Mouse (Mus musculus) urinary bladder, adult 2 months (tissue): ENCODE measurements around the gene Mfap1a. TPM values are rescaled to one million over a fixed set of nuclear protein-coding genes. Genes with fewer than 3 reads are reported as not detected.
"Not testable (repeated sequence)": the region's sequence is repeated elsewhere in the genome, so short reads cannot be mapped to it uniquely, and the experiment has no call there.

Experiments
- DNase-seq: peaks from one replicate; pipeline ENCODE4 v3.0.0; 2022; ENCODE audit warnings: low spot score
- polyA plus RNA-seq: library from polyadenylated mRNA; depleted of rRNA; stranded (reverse); fragments of >200 nt; gene quantifications from 2 replicates; pipeline ENCODE4 v1.2.3, GENCODE M21; 2012; rRNA removed

Gene Mfap1a
- 14.4 and 21.3 TPM in 2 replicates for polyA plus RNA-seq

DNA sequence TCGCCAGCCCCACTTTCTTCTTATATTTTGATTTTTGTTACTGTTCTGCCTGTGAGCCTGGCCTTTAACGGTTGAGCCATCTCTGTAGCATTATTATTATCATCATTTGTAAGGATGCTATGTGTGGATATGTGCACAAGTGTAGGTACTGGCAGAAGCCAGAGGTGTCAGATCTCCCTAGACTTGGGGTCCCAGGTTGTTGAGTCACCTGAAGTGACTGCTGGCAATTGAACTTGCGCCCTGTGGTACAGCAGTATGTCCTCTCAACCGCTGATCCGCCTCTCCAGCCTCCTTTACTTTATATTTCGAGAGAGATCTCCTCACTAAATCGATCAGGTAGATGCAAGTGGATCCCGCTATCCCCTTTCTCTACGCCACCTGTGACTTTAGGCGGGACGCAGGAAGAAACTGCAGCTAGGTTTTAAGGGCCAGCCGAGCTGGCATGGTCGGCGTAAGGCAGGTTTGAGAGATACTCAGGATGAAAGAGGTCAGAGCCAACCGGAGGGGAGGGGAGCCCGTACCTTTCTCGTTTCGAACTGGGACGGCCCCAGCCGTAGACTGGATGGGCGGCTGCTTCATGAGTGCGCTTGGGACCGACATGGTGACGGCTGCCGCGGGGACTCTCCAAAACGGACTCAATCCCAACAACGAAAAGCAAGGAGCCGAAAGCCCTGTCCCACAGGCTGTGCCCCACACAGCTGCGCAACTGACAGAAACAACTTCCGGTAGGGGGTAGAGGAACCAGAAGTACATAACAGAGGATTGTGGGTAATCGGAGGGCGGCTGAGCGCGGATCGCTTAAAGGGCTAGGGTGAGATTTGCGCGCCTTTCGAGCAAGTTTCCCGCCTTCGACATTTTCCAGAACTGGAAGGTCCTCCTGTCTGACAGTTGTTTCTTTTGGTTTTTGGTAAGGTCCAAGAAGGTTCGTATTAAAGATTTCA is at the start of gene Mfap1a, which contains the start of gene Wdr76:
TSS of gene Mfap1a (minus strand) at position 724 of the 941 bp plus-strand sequence.
TSS of gene Wdr76 (plus strand) at position 782 of the 941 bp plus-strand sequence.
- peak; percentile 65 for DNase-seq

DNA sequence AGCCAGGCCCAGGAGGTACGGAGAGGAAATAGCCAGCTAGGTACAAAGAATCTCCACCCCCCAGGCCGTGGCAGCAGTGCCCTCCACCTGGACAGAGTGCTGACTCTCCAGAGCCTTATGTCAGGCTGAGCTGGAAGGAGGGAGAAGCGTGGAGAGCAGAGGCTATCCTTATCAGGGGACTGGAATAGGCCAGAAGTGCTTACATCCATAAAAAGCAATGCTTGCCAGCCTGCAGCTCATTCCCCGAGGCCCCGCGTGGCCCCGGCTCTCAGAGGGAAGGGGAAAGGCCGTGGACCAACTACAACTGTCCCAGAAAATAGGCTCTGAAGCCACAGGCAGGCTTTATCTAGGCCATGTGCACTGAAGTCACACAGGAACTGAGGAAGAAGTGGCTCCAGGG is 44.8 kb upstream of the Mfap1a start:
- DNase-seq: no peak

DNA sequence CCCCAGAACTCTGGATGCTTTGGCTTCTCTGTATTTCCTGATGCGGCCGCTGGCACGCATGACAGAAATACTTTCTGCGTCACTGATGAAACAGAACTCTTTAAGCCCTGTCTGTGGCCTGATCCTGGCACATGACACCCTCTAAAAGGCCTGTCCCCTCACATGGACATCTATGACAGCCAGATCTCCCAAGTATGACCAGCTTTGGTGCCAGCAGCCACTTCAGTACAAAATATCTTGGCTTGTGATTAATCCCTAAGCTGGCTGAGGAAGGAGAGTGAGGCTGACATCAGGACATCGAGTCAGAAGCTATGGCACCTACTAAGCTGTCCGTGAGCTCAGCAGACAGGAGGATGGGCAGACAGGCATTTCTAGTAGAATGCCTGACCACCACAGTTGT is 43.2 kb upstream of the Mfap1a start:
- no peak for DNase-seq

DNA sequence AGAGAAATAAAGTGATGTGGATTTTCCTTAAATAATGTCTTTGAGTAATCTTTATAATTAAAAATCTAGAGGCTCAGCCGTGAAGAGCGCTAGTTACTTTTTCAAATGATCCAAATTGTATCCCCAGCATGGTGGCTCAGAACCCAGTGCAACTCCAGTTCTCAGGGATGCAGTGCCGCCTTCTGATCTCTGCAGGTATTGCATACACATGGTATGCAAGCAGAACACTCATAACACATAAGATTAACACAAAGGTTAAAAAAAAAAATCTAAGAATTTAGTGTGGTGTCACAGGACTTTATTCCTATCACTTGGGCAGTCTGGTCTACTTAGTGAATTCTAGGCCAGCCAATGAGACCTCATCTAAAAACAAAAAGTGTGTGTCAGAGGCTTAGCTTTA is 38.4 kb upstream of the Mfap1a start:
- DNase-seq: no peak

DNA sequence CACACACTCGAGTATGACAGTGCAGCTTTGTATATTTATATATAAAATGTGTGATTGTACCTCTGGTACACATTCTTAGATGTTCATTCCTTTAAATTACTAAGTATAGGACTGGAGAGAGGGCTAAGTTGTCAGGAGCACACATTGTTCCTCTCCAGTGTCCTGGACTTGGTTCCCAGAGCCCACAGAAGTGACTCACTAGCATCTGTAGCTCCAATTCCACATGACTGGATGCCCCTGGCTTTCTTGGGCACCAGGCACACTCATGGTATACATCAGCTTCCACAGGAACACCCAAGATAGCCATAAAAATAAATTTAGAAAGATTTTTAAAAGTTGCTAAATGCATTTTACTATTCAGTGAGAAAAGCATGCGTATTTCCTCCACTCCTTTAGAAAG is 18.6 kb upstream of the Mfap1a start:
- no peak for DNase-seq

DNA sequence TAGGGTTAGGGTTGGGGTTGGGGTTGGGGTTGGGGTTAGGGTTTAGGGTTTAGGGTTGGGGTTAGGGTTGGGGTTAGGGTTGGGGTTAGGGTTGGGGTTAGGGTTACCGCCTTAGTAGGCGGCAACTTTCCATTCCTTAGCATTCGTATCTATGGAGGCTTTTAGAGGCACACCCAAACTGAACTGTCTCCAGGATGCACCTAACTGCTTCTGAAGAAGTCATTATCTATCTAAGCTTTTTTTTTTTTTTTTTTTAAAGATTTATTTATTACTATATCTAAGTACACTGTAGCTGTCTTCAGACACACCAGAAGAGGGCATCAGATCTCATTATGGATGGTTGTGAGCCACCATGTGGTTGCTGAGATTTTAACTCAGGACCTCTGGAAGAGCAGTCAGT is 16.4 kb upstream of the Mfap1a start:
- not testable (repeated sequence) for DNase-seq

DNA sequence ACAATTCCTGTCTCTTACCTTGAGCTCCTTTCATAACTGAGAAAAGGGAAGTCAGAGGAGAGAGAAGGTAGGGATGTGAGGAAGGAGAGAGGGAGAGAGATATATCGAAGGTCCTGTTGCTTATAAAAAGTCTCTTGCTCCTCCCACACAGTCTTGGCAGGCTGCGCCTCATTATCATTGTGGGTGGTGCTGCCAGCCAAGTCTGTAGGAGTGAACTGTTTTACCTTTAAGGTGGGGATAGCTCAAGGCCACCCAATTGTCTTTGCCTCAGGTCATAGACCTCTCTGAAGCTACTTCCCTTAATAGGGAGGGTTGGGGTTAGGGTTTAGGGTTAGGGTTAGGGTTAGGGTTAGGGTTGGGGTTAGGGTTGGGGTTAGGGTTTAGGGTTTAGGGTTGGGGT is 15.5 kb upstream of the Mfap1a start:
- no peak for DNase-seq

DNA sequence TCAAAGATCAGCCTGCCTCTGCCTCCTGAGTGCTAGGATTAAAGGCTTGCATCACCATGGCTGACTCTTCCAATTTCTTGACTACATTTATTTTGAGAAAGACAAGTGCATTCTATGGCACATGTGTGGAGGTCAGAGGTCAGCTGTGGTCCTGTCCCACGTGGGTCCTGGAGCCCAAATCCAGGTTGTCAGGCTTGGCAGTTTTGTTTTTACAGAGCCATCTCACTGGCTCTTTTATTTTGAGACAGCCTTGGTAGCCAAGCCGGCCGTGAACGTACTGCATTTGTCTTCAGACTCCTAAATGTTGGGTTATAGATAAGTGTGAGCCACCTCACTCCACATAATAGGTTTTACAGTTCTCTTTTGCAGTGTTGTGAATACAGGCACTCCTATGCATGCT is 12.2 kb upstream of the Mfap1a start:
- not testable (repeated sequence) for DNase-seq

DNA sequence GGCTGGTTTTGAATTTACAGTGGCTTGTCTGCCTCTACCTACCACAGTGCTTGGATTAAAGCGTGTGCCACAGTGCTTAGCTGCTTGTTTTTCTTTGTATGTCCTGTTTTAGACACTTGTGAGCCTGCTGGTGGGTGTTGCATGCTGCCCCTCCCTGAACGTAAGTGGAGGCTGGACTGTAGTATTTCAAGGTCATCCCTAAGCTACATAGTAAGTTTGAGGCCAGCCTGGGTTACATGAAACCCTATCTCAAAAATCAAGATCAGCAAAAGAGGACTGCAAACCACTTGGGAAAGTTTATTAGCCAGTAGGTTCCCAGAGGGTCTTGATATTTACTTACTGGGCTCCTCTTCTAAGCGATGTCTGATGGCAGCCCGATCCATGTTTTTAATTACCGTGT is 11.6 kb upstream of the Mfap1a start:
- no peak for DNase-seq

DNA sequence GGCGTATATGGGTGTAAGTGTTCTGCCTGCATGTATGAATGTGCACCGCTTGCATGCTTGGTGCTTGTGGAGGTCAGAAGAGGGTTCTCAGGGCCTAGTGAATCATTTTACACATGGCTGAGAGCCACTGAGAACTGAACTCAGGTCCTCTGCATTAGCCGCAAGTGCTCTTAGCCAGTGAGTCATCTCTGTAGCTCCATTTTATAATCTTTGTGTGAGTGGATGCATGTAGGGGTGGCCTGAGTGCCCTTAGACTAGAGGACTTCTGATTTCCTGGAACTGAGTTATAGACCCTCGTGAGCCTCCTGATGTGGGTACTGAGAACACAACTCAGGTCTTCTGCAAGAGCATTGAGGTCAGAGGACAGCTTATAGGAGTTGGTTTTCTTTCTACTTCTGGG is 7.7 kb upstream of the Mfap1a start:
- DNase-seq: no peak

DNA sequence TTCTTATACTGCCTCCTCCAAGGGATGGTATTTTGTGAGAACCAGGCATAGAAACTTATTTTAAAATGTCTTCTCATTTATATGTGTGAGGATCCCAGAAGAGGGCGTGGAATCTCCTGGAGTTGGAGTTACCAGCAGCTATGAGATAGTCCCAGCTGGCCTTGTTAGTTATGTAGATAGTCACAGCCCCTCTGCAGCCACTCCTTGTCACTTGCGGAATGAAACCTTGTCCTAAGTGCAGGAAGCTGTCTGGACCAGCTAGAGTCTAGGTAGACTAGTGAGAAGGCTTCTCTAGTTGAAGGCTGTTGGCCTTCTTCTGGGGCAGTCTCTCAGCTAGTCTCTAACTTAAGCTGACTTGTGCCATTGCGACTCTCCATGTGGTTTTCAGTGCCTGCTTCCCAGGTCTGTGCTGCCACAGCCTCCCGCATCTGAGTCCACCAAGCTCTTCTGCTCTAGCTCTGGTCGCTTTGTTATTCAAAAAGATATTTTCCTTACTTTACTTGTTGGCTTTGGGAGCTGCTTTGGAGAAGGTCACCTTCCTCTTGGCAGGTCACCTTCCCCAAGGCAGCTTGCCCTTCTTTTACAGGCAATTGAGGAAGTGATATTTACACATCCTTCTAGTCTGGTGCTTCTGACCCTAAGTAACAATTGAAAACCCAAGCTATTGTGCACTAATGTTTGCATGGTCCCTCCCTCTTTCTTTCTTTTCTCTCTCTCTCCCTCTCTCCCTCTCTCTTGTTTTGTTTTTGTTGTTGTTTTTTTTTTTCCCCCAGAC is 6.7 kb upstream of the Mfap1a start:
- DNase-seq: not testable (repeated sequence)

DNA sequence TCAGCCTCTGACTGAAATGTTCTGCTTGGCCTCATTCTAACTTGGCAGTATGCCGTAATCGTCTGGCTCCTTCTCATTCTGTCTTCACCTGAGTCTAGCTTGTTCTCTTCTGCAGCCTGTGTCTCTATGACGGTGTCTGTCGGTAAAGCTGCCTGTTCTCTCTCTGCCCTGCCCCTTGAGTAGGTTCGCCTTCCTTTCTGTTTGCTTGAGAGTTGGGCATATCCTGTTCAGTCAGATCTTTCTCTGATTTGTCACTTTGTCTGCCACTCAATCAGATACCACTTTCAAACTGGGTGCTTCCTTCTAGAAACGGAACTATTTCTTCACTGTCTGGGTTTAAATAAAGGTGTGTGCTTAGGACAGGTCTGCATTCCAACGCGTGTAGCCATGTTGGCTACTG is 4.9 kb upstream of the Mfap1a start:
- no peak for DNase-seq

DNA sequence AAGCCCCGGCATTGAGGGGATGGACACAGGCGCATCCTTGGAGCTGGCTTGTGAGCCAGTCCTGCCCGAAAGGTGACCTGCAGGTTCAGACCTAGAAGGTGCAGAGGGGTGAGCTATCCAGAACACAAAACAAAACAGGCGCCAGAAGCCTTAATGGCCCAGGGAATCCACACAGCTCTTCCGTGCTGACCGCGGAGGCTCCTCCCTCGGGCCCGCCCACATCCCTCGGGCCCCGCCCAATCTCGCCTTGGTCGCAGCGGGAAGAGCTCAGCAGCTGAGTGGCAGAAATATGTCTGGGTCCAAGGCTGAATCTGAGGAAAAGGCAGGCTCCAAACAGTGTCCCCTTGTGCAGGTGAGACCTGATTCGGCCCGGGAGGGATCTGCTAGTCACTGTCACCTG is 3.1 kb upstream of the Mfap1a start:
- DNase-seq: peak; percentile 54

DNA sequence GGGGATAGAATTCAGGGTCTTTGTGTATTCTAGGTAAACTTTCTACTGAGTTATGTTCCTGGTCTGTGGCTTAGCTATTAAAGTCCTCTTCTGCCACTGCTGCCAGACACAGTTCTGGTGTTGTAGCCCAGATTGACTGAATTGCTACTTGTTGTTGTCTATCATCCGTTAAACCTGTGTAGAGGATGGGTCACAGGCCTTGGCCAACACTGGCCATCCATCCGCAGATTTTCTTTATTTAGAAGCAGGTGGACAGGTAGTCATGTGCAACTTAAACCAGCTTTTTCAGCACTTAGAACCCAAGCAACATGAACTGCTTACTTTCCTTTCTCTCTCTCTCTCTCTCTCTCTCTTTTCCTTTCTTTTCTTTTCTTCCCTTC is 1.5 kb upstream of the Mfap1a start:
- no peak for DNase-seq

DNA sequence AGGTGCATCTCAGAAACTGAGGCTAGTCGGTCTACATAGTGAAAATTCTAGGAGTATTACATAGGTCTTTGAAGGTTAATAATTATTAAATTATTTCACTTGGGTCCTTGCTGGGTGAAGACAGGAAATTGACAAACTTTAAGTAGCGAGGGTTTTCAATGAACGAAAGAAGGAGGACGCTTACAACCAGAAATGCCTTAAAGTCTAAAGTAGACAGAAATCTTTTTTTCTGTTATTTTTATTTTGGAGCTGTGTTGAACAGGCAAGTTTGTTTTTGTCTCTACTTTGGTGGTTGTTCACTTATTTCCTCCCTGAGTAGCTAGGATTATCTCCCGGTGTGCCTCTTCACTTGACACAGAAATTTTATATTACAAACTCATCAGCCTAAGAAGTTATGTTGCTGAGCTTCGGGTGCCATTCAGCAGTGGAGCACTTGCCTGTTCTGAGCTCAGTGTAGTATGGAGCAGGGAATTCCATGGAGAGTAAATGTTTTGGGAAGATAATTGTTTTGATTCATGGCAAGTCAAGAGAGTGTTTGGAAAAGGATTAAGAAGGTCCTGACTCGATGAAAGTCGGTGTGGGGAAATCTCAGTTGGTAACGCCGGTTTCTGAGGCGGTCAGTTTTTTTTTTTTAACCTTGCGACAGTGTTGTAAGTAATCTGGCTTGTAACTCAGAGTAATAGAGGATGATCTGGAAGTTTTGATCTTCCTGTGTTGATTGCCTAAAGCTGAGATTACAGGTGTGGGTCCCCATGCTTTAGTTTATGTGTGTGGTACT is 897 bp upstream of the Mfap1a start:
- no peak for DNase-seq

DNA sequence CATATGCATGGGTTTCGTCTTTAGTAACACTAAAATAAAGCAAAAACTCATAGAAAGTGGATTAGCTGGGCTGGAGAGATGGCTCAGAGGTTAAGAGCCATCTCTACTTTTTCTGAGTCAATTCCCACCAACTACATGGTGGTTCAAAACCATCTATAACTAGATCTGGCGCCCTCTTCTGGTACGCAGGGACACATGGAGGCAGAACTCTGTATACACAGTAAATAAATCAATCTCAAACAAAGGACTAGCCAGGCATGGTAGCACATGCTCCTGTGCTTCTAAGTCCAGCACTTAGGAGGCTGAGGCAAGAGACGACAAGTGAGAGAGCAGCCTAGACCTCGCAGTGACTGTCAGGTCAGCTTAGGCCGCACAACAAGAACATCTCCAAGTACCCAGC is 4.9 kb downstream of the Mfap1a start:
- DNase-seq: not testable (repeated sequence)

DNA sequence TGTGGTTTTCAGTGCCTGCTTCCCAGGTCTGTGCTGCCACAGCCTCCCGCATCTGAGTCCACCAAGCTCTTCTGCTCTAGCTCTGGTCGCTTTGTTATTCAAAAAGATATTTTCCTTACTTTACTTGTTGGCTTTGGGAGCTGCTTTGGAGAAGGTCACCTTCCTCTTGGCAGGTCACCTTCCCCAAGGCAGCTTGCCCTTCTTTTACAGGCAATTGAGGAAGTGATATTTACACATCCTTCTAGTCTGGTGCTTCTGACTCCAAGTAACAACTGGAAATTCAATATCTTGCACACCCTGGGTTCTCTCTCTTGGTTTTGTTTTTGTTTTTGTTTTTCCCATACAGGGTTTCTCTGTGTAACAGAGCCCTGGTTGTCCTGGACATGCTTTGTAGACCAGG is 22.1 kb downstream of the Mfap1a start:
- DNase-seq: not testable (repeated sequence)

DNA sequence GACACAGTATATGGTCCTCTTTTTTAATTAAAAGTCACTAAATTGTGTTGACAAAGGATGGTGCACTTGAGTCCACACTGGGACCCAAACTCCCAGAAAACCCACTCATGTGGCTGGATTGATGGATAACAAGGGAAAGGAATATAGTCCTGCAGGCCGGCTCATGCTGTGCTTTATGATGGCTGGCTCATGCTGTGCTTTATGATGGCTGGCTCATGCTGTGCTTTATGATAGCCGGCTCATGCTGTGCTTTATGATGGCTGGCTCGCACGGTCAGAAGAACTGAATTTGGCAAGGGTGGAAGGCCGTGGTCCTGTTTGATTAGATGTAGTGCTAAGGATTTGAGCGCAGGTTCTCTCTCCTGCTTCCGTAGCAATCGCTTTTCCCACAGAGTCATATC is 22.9 kb downstream of the Mfap1a start:
- DNase-seq: no peak

DNA sequence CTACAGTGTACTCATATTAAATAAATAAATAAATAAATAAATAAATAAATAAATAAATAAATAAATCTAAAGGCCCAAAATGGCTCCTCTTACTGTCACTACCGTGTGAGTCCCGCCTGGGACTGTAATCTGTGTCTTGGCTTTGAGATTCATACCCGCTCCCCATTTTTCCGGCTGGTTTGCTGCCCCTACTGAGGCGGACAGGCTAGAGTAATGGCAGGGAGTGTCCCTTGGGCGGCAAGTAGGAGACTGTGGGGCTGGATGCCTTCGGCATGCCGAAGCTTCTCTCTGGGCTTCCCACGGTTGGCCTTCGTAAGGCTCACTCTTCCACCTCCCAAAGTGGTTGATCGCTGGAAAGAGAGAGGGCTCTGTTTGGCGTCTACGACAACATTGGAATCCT is 25.5 kb downstream of the Mfap1a start:
- not testable (repeated sequence) for DNase-seq

DNA sequence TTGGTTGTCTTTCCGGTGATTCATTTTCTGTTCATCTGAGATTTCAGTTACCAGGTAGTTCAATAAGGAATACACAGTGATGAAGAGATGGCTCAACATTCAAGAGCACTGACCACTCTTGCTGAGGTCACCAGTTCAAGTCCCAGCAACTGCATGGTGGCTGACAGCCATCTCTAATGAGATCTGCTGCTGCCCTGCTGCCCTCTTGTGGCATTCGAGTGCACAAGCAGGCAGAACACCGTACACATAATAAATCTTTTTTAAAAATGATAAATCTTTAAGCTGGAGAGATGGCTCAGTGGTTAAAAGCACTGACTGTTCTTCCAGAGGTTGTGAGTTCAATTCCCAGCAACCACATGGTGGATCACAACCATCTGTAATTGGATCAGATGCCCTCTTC is 26.0 kb downstream of the Mfap1a start:
- no peak for DNase-seq

DNA sequence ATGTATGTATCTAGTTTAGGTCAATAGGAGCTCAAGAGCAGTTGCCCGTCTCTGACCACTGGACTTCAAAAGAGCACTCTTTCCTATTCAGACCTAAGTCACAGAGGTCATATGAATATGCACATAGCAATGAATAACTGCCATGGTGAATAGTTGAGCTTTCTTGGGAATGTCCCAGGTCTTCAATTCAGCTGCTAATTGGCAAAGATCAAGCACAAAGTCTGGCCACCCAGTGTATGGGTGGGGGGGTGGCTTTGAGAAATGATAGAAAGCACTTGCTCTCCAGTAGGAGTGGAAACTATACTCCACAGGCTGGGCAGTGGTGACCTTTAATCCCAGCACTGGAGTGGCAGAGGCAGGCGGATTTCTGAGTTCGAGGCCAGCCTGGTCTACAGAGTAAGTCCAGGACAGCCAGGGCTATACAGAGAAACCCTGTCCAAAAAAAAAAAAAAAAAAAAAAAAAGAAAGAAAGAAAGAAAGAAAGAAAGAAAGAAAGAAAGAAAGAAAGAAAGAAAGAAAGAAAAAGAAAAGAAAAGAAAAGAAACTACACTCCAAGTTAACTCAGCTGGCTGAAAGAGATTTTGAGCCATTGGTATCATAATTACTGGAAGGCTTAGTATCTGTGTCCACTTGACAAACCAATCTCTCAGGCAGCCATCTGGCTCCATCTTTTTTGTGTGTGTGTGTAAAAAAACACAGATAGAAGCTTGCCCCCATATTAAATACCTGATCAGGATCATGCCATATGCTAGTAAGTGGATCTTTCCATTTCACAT is 28.8 kb downstream of the Mfap1a start:
- no peak for DNase-seq
